Mouse (Mus musculus) embryonic facial prominence, embryonic 12.5 days (tissue): ENCODE data around the gene Large1. TPM values are rescaled to one million over a fixed set of nuclear protein-coding genes. Genes with fewer than 3 reads are reported as not detected.
"Not testable (repeated sequence)": the region's sequence is repeated elsewhere in the genome, so short reads cannot be mapped to it uniquely, and the experiment has no call there.

Experiments used
- ATAC-seq: fragments of 200-750 bp; cut with Nextera tagmentation; 2 replicates; pipeline ENCODE4 v1.8.0; 2017; ENCODE audit not compliant: insufficient number of reproducible peaks, insufficient read depth, low FRiP score, low TSS enrichment
- H3K27ac ChIP-seq: fragments of 300-500 bp; sonication (generic); 2 replicates; pipeline ENCODE4 v1.5.1; 2016; ENCODE audit warnings: mild to moderate bottlenecking
- H3K27me3 ChIP-seq: fragments of 300-500 bp; sonication (generic); 2 replicates; pipeline ENCODE4 v1.6.1; 2016; ENCODE audit warnings: mild to moderate bottlenecking, moderate library complexity
- H3K36me3 ChIP-seq: fragments of 300-500 bp; sonication (generic); 2 replicates; pipeline ENCODE4 v1.6.1; 2016; ENCODE audit warnings: mild to moderate bottlenecking
- H3K4me1 ChIP-seq: fragments of 300-500 bp; sonication (generic); 2 replicates; pipeline ENCODE4 v1.6.1; 2016
- H3K4me2 ChIP-seq: fragments of 300-500 bp; sonication (generic); replicated peaks from 2 replicates; pipeline ENCODE4 v1.6.1; 2016; ENCODE audit warnings: mild to moderate bottlenecking, moderate library complexity
- H3K4me3 ChIP-seq: fragments of 300-500 bp; sonication (generic); 2 replicates; pipeline ENCODE4 v1.5.1; 2016; ENCODE audit warnings: mild to moderate bottlenecking
- H3K9ac ChIP-seq: fragments of 300-500 bp; sonication (generic); 2 replicates; pipeline ENCODE4 v1.6.1; 2016; ENCODE audit warnings: mild to moderate bottlenecking, moderate library complexity
- H3K9me3 ChIP-seq: fragments of 300-500 bp; sonication (generic); 2 replicates; pipeline ENCODE4 v1.6.1; 2016; ENCODE audit warnings: mild to moderate bottlenecking, moderate library complexity
- WGBS: fragments of 180-500 bp; shearing (Covaris S2); methylation state at CpG from one replicate; pipeline ENCODE4 v1.1.7; 2016; 5-methylcytosine and 5-hydroxymethylcytosine counted together
- polyA plus RNA-seq: library from polyadenylated mRNA; unstranded; fragments of >200 nt; fragmentation: Nextera tagmentation; extraction: Ambion mirVana; gene quantifications from 2 replicates; pipeline ENCODE4 v1.2.1, GENCODE M21; 2016

Gene Large1
- 10.9 and 11.5 TPM in 2 replicates for polyA plus RNA-seq

GRCm38 (mm10) chr8:73353108-73353793 is at the start of gene Large1:
Large1 (minus strand) TSS chr8:73353540.
- Histone ChIP-seq H3K36me3 (no peaks in the 10 kb centered on the region), H3K4me1 (peaks cover 10% of the 10 kb centered on the region), H3K4me3 (peak within 1 kb of the TSS; percentile 86), H3K27ac (peak within 1 kb of the TSS; percentile 93), H3K9me3 (no peaks in the 10 kb centered on the region), H3K27me3 (no peaks in the 10 kb centered on the region), H3K9ac (peak within 1 kb of the TSS; percentile 89), H3K4me2 (peak within 1 kb of the TSS; percentile 80)
- ATAC-seq, result peak; percentile 100
- under 1% methylated on average over 75 of the region's 84 CpGs for whole genome bisulfite sequencing

GRCm38 (mm10) chr8:73400343-73400742 is 47.0 kb upstream of the Large1 start:
- Histone ChIP-seq H3K4me2 (no peak overlapping the region), H3K9me3 (no peaks in the 10 kb centered on the region), H3K4me3 (no peak overlapping the region), H3K4me1 (no peaks in the 10 kb centered on the region), H3K27me3 (no peaks in the 10 kb centered on the region), H3K9ac (no peak overlapping the region), H3K36me3 (no peaks in the 10 kb centered on the region), H3K27ac (no peak overlapping the region)
- ATAC-seq, result no peak
- WGBS, result 38% methylated on average over 1 of the region's 1 CpGs

GRCm38 (mm10) chr8:73373001-73373400 is 19.7 kb upstream of the Large1 start:
- not testable (repeated sequence) for H3K36me3 ChIP-seq, H3K27ac ChIP-seq, H3K4me2 ChIP-seq, H3K4me1 ChIP-seq, H3K4me3 ChIP-seq, H3K9me3 ChIP-seq, ATAC-seq, H3K27me3 ChIP-seq, H3K9ac ChIP-seq
- WGBS, result 89% methylated on average over 6 of the region's 6 CpGs

- ATAC-seq, result no peak
- Histone ChIP-seq H3K4me3 (no peak overlapping the region), H3K36me3 (no peaks in the 10 kb centered on the region), H3K9me3 (no peaks in the 10 kb centered on the region), H3K4me2 (no peak overlapping the region), H3K27me3 (no peaks in the 10 kb centered on the region), H3K4me1 (peaks cover 10% of the 10 kb centered on the region), H3K9ac (no peak overlapping the region), H3K27ac (no peak overlapping the region)
- 31% methylated on average over 2 of the region's 2 CpGs for WGBS
These were observed 2.6 kb upstream of the Large1 start for GRCm38 (mm10) chr8:73355979-73356378.

GRCm38 (mm10) chr8:73354201-73354881 is 1.0 kb upstream of the Large1 start:
- no peaks in the 10 kb centered on the region for H3K9me3 ChIP-seq
- peaks cover 10% of the 10 kb centered on the region for H3K4me1 ChIP-seq
- ATAC-seq, result no peak
- H3K27me3 ChIP-seq, result no peaks in the 10 kb centered on the region
- peak overlapping the region; percentile 52 for H3K9ac ChIP-seq
- WGBS, result under 1% methylated on average over 25 of the region's 25 CpGs
- peak overlapping the region; percentile 75 for H3K27ac ChIP-seq
- peak overlapping the region; percentile 86 for H3K4me3 ChIP-seq
- H3K4me2 ChIP-seq, result peak overlapping the region; percentile 80
- H3K36me3 ChIP-seq, result no peaks in the 10 kb centered on the region

- H3K4me2 ChIP-seq, result peak overlapping the region; percentile 80
- no peaks in the 10 kb centered on the region for H3K27me3 ChIP-seq
- peak; percentile 29 for ATAC-seq
- peak overlapping the region; percentile 52 for H3K9ac ChIP-seq
- peaks cover 10% of the 10 kb centered on the region for H3K4me1 ChIP-seq
- no peaks in the 10 kb centered on the region for H3K36me3 ChIP-seq
- under 1% methylated on average over 16 of the region's 16 CpGs for WGBS
- no peaks in the 10 kb centered on the region for H3K9me3 ChIP-seq
- H3K27ac ChIP-seq, result peak overlapping the region; percentile 75
- peak overlapping the region; percentile 86 for H3K4me3 ChIP-seq
These were observed 447 bp upstream of the Large1 start for GRCm38 (mm10) chr8:73353794-73354179.

GRCm38 (mm10) chr8:73352301-73353107 is 836 bp downstream of the Large1 start:
- peak; percentile 16 for ATAC-seq
- Histone ChIP-seq H3K27me3 (no peaks in the 10 kb centered on the region), H3K27ac (peak overlapping the region; percentile 93), H3K4me3 (peak overlapping the region; percentile 86), H3K9ac (peak overlapping the region; percentile 89), H3K9me3 (no peaks in the 10 kb centered on the region), H3K36me3 (no peaks in the 10 kb centered on the region), H3K4me2 (peak overlapping the region; percentile 80), H3K4me1 (peaks cover 10% of the 10 kb centered on the region)
- WGBS, result 1% methylated on average over 50 of the region's 56 CpGs

GRCm38 (mm10) chr8:73350366-73350765 is 3.0 kb downstream of the Large1 start:
- H3K9ac ChIP-seq, result no peak overlapping the region
- 23% methylated on average over 2 of the region's 2 CpGs for WGBS

GRCm38 (mm10) chr8:73342761-73343395 is 10.5 kb downstream of the Large1 start:
- no peaks in the 10 kb centered on the region for H3K4me1 ChIP-seq
- 84% methylated on average over 3 of the region's 3 CpGs for WGBS
- peaks cover 3% of the 10 kb centered on the region; the same call in 1 of the 2 replicates for H3K36me3 ChIP-seq
- H3K4me2 ChIP-seq, result no peak overlapping the region
- H3K9me3 ChIP-seq, result no peaks in the 10 kb centered on the region
- no peak overlapping the region for H3K9ac ChIP-seq
- H3K27me3 ChIP-seq, result no peaks in the 10 kb centered on the region
- no peak overlapping the region for H3K4me3 ChIP-seq
- H3K27ac ChIP-seq, result no peak overlapping the region
- ATAC-seq, result no peak

More at GRCm38 (mm10) chr8:73350366-73350765, 3.0 kb downstream of the Large1 start:
- H3K36me3 ChIP-seq, result no peaks in the 10 kb centered on the region
- no peak for ATAC-seq
- peaks cover 10% of the 10 kb centered on the region for H3K4me1 ChIP-seq
- H3K4me2 ChIP-seq, result peak overlapping the region; percentile 35
- no peaks in the 10 kb centered on the region for H3K27me3 ChIP-seq
- H3K9me3 ChIP-seq, result no peaks in the 10 kb centered on the region
- no peak overlapping the region for H3K27ac ChIP-seq
- no peak overlapping the region for H3K4me3 ChIP-seq

GRCm38 (mm10) chr8:73336845-73337244 is 16.5 kb downstream of the Large1 start:
- 63% methylated on average over 1 of the region's 1 CpGs for WGBS

GRCm38 (mm10) chr8:73329131-73329530 is 24.2 kb downstream of the Large1 start:
- H3K4me2 ChIP-seq, result no peak overlapping the region
- no peaks in the 10 kb centered on the region; the same call in 1 of the 2 replicates for H3K36me3 ChIP-seq
- WGBS, result 89% methylated on average over 5 of the region's 5 CpGs
- H3K4me3 ChIP-seq, result no peak overlapping the region
- H3K9ac ChIP-seq, result no peak overlapping the region
- ATAC-seq, result no peak
- no peaks in the 10 kb centered on the region for H3K4me1 ChIP-seq
- H3K27me3 ChIP-seq, result no peaks in the 10 kb centered on the region
- no peaks in the 10 kb centered on the region for H3K9me3 ChIP-seq
- H3K27ac ChIP-seq, result no peak overlapping the region

More at GRCm38 (mm10) chr8:73336845-73337244, 16.5 kb downstream of the Large1 start:
- Histone ChIP-seq H3K36me3 (no peaks in the 10 kb centered on the region; the same call in 1 of the 2 replicates), H3K4me2 (no peak overlapping the region), H3K4me3 (no peak overlapping the region), H3K27ac (no peak overlapping the region), H3K4me1 (no peaks in the 10 kb centered on the region), H3K9ac (no peak overlapping the region), H3K9me3 (no peaks in the 10 kb centered on the region), H3K27me3 (no peaks in the 10 kb centered on the region)
- ATAC-seq, result no peak
